Comparison of ENCODE assay signal across 21 mouse cellular contexts in the genomic region with DNA sequence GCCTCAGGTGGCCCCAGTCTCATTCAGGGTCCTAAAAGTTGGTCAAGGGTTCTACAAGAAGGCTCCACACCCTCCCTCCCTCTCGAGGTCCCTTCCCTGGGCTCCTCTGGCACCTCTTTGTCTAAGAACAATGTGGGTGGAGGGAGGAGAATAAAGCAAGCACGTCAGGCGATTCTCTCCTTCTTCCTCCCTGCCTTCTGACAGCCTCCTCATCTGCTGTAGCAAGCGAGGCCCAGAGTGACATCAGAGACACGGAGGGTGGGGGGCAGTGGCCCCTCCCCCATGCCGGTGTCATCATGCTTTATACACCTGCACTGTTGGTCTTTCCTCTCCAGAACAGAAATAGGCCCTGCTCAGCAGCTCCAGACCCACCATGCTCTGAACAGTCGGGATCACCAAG. TPM values are rescaled to one million over a fixed set of nuclear protein-coding genes. Genes with fewer than 3 reads are reported as not detected.
DNase-seq lines count a peak whose midpoint lies in the region; ATAC-seq lines count a peak whose summit lies in the region.
"Had no signal": no experiment of that assay in that cellular context is flagged by ENCODE, and none has a peak within 500 bp of the region (broad histone marks: within the 10 kb centered on the region; RNA-seq: fewer than 3 reads in every experiment).

No protein-coding gene starts in this region.

- DNase-seq in forebrain, embryonic 10.5 days (ENCODE audit: extremely low spot score, low spot score): no peak
- peak; percentile 80 for DNase-seq in midbrain, embryonic 11.5 days (ENCODE audit: low spot score, missing footprints)
- DNase-seq in midbrain, embryonic 14.5 days: no peak
- DNase-seq in embryonic facial prominence, embryonic 11.5 days (ENCODE audit: low spot score): no peak
- DNase-seq in limb, embryonic 10.5 days (ENCODE audit: low spot score): no peak
- no peak for DNase-seq in cerebellum, adult 9-10 months
- no peak for DNase-seq in gastrocnemius, postnatal 36 days
- DNase-seq: adrenal gland, postnatal 10 days; cerebellum, adult 8-10 months; gastrocnemius, postnatal 10 days; heart, adult 2 months; kidney, adult 11 months; left cerebral cortex, postnatal 4 days; liver, postnatal 0 days; lung, postnatal 10 days; right cerebral cortex, postnatal 4 days; thymus, postnatal 25 days had no signal

- no peak overlapping the region for H3K4me2 ChIP-seq in forebrain, embryonic 12.5 days
- H3K4me2 ChIP-seq in midbrain, embryonic 11.5 days: no peak overlapping the region
- no peak overlapping the region for H3K4me2 ChIP-seq in midbrain, embryonic 14.5 days (ENCODE audit: low read length)
- H3K4me2 ChIP-seq in embryonic facial prominence, embryonic 11.5 days (ENCODE audit: low read depth, low read length): no peak overlapping the region
- H3K4me2 ChIP-seq: forebrain, embryonic 15.5 days; heart, embryonic 13.5 days had no signal

- H3K27me3 ChIP-seq in forebrain, embryonic 10.5 days (ENCODE audit: poor library complexity, severe bottlenecking): peaks cover 68% of the 10 kb centered on the region
- peaks cover 22% of the 10 kb centered on the region for H3K27me3 ChIP-seq in forebrain, embryonic 12.5 days
- peaks cover 3% of the 10 kb centered on the region; the same call in 1 of the 2 replicates for H3K27me3 ChIP-seq in midbrain, embryonic 11.5 days (ENCODE audit: control insufficient read depth, insufficient read depth, low read length)
- no peaks in the 10 kb centered on the region; the same call in 1 of the 2 replicates for H3K27me3 ChIP-seq in midbrain, embryonic 14.5 days (ENCODE audit: control insufficient read depth, insufficient read depth, low read length)
- no peaks in the 10 kb centered on the region for H3K27me3 ChIP-seq in embryonic facial prominence, embryonic 11.5 days (ENCODE audit: control insufficient read depth, insufficient read depth, low read length)
- peaks cover 37% of the 10 kb centered on the region for H3K27me3 ChIP-seq in limb, embryonic 10.5 days (ENCODE audit: low read depth, poor library complexity, severe bottlenecking)
- H3K27me3 ChIP-seq: forebrain, embryonic 15.5 days had no signal

- peak overlapping the region; percentile 78 for H3K27ac ChIP-seq in forebrain, embryonic 10.5 days
- H3K27ac ChIP-seq in forebrain, embryonic 12.5 days: no peak overlapping the region
- no peak overlapping the region for H3K27ac ChIP-seq in midbrain, embryonic 11.5 days (ENCODE audit: low read depth, low read length)
- no peak overlapping the region; the same call in 1 of the 2 replicates for H3K27ac ChIP-seq in midbrain, embryonic 14.5 days (replicated peaks; ENCODE audit: low read depth, low read length)
- H3K27ac ChIP-seq in embryonic facial prominence, embryonic 11.5 days (replicated peaks; ENCODE audit: low read depth, low read length): peak overlapping the region; percentile 16; the same call in 1 of the 2 replicates
- peak overlapping the region; percentile 80 for H3K27ac ChIP-seq in limb, embryonic 10.5 days
- H3K27ac ChIP-seq: heart, adult 2 months; heart, embryonic 13.5 days had no signal

- H3K4me3 ChIP-seq in forebrain, embryonic 10.5 days: no peak overlapping the region
- no peak overlapping the region for H3K4me3 ChIP-seq in forebrain, embryonic 12.5 days (replicated peaks)
- H3K4me3 ChIP-seq in midbrain, embryonic 11.5 days (ENCODE audit: low read depth, low read length): no peak overlapping the region
- no peak overlapping the region for H3K4me3 ChIP-seq in midbrain, embryonic 14.5 days (replicated peaks; ENCODE audit: low read depth, low read length)
- H3K4me3 ChIP-seq in embryonic facial prominence, embryonic 11.5 days (ENCODE audit: low read depth, low read length): no peak overlapping the region
- no peak overlapping the region for H3K4me3 ChIP-seq in limb, embryonic 10.5 days
- H3K4me3 ChIP-seq: forebrain, embryonic 15.5 days; heart, adult 2 months; heart, embryonic 13.5 days had no signal

- no peaks in the 10 kb centered on the region for H3K9me3 ChIP-seq in forebrain, embryonic 10.5 days
- no peaks in the 10 kb centered on the region for H3K9me3 ChIP-seq in forebrain, embryonic 12.5 days
- no peaks in the 10 kb centered on the region for H3K9me3 ChIP-seq in midbrain, embryonic 11.5 days (ENCODE audit: control insufficient read depth, low read length)
- H3K9me3 ChIP-seq in midbrain, embryonic 14.5 days (ENCODE audit: control insufficient read depth, low read length): no peaks in the 10 kb centered on the region
- H3K9me3 ChIP-seq in embryonic facial prominence, embryonic 11.5 days (replicated peaks; ENCODE audit: control insufficient read depth, low read length): no peaks in the 10 kb centered on the region
- no peaks in the 10 kb centered on the region for H3K9me3 ChIP-seq in limb, embryonic 10.5 days (replicated peaks)
- H3K9me3 ChIP-seq: forebrain, embryonic 15.5 days; heart, embryonic 13.5 days had no signal

- H3K9ac ChIP-seq in forebrain, embryonic 12.5 days: no peak overlapping the region
- no peak overlapping the region for H3K9ac ChIP-seq in midbrain, embryonic 11.5 days (ENCODE audit: low read length)
- no peak overlapping the region for H3K9ac ChIP-seq in midbrain, embryonic 14.5 days (replicated peaks; ENCODE audit: low read length)
- no peak overlapping the region for H3K9ac ChIP-seq in embryonic facial prominence, embryonic 11.5 days (replicated peaks; ENCODE audit: low read length)
- H3K9ac ChIP-seq: heart, embryonic 13.5 days; liver, postnatal 0 days had no signal

- ATAC-seq in forebrain, embryonic 12.5 days (ENCODE audit: low FRiP score): no peak
- ATAC-seq in midbrain, embryonic 11.5 days (ENCODE audit: low FRiP score): 0 out of 2 replicates have a peak, but pooled peaks have one; percentile 9
- no peak for ATAC-seq in midbrain, embryonic 14.5 days (ENCODE audit: low FRiP score, low TSS enrichment)
- ATAC-seq in embryonic facial prominence, embryonic 11.5 days (replicated peaks; ENCODE audit: insufficient number of reproducible peaks, low FRiP score, low TSS enrichment, low read depth): no peak
- ATAC-seq: liver, postnatal 0 days; midbrain, embryonic 16.5 days had no signal

- no peaks in the 10 kb centered on the region for H3K36me3 ChIP-seq in forebrain, embryonic 10.5 days (replicated peaks)
- H3K36me3 ChIP-seq in forebrain, embryonic 12.5 days (replicated peaks): no peaks in the 10 kb centered on the region
- no peaks in the 10 kb centered on the region for H3K36me3 ChIP-seq in midbrain, embryonic 11.5 days (ENCODE audit: control insufficient read depth, insufficient read depth, low read length)
- H3K36me3 ChIP-seq in midbrain, embryonic 14.5 days (ENCODE audit: control insufficient read depth, insufficient read depth, low read length): no peaks in the 10 kb centered on the region
- no peaks in the 10 kb centered on the region for H3K36me3 ChIP-seq in embryonic facial prominence, embryonic 11.5 days (replicated peaks; ENCODE audit: control insufficient read depth, insufficient read depth, low read depth, low read length)
- no peaks in the 10 kb centered on the region for H3K36me3 ChIP-seq in limb, embryonic 10.5 days
- H3K36me3 ChIP-seq: forebrain, embryonic 15.5 days; heart, embryonic 13.5 days had no signal

- H3K4me1 ChIP-seq in forebrain, embryonic 10.5 days: peaks cover 84% of the 10 kb centered on the region
- peaks cover 62% of the 10 kb centered on the region for H3K4me1 ChIP-seq in forebrain, embryonic 12.5 days
- H3K4me1 ChIP-seq in midbrain, embryonic 11.5 days (ENCODE audit: control insufficient read depth, insufficient read depth, low read length): peaks cover 20% of the 10 kb centered on the region
- H3K4me1 ChIP-seq in midbrain, embryonic 14.5 days (ENCODE audit: control insufficient read depth, insufficient read depth, low read length): peaks cover 28% of the 10 kb centered on the region
- no peaks in the 10 kb centered on the region for H3K4me1 ChIP-seq in embryonic facial prominence, embryonic 11.5 days (ENCODE audit: control insufficient read depth, insufficient read depth, low read length)
- H3K4me1 ChIP-seq in limb, embryonic 10.5 days: peaks cover 79% of the 10 kb centered on the region

- WGBS in forebrain, embryonic 10.5 days: 30% methylated on average over 7 of the region's 7 CpGs
- 25% methylated on average over 7 of the region's 7 CpGs for WGBS in forebrain, embryonic 12.5 days
- 33% methylated on average over 7 of the region's 7 CpGs for WGBS in midbrain, embryonic 11.5 days
- WGBS in midbrain, embryonic 14.5 days: 16% methylated on average over 7 of the region's 7 CpGs
- WGBS in embryonic facial prominence, embryonic 11.5 days: 54% methylated on average over 7 of the region's 7 CpGs
- WGBS in limb, embryonic 10.5 days: 45% methylated on average over 7 of the region's 7 CpGs

- intact Hi-C loops in gastrocnemius, postnatal 36 days (cut with DNase I): no loop called here

RNA-seq across cellular contexts. Expression of a gene that starts 45.1 kb away (rescaled TPM):
- polyA plus RNA-seq in forebrain, embryonic 10.5 days (2016; fragmentation: Nextera tagmentation; extraction: Ambion mirVana): 11.3 and 12.0 TPM in 2 replicates
- polyA plus RNA-seq in forebrain, embryonic 12.5 days (2016; fragmentation: Nextera tagmentation; extraction: Ambion mirVana): 23.7 and 25.0 TPM in 2 replicates
- polyA plus RNA-seq in midbrain, embryonic 11.5 days (2014; fragmentation: Nextera tagmentation; extraction: Ambion mirVana): 14.6 and 15.1 TPM in 2 replicates
- 34.0 and 35.1 TPM in 2 replicates for polyA plus RNA-seq in midbrain, embryonic 14.5 days (2014; fragmentation: Nextera tagmentation; extraction: Ambion mirVana)
- 15.4 and 16.7 TPM in 2 replicates for polyA plus RNA-seq in embryonic facial prominence, embryonic 11.5 days (2014; fragmentation: Nextera tagmentation; extraction: Ambion mirVana)
- 11.4 and 14.1 TPM in 2 replicates for polyA plus RNA-seq in limb, embryonic 10.5 days (2016; fragmentation: Nextera tagmentation; extraction: Ambion mirVana)
- total RNA-seq in gastrocnemius, postnatal 36 days (2021): 10 to 100 TPM; 15.0 to 19.6 TPM

Comparison
In these comparisons a context has a peak if more than half of its experiments do, and no peak if none do; other contexts are left out.
1. H3K27ac ChIP-seq: peak in forebrain, embryonic 10.5 days (single experiment), embryonic facial prominence, embryonic 11.5 days (single experiment) and limb, embryonic 10.5 days (single experiment); none in forebrain, embryonic 12.5 days (single experiment), midbrain, embryonic 11.5 days (single experiment) and midbrain, embryonic 14.5 days (single experiment).